16 mouse cellular contexts compared by ENCODE assay signal in genomic region chr5:137673015-137673414, GRCm38 (mm10). TPM values are rescaled to one million over a fixed set of nuclear protein-coding genes. Genes with fewer than 3 reads are reported as not detected.
DNase-seq lines count a peak whose midpoint lies in the region; ATAC-seq and TF ChIP-seq lines count a peak whose summit lies in the region.
"Had no signal": no experiment of that assay in that cellular context is flagged by ENCODE, and none has a peak within 500 bp of the region (broad histone marks: within the 10 kb centered on the region; RNA-seq: fewer than 3 reads in every experiment).

No protein-coding gene starts in this region.

- H3K9me3 ChIP-seq in heart, embryonic 15.5 days (replicated peaks), result no peaks in the 10 kb centered on the region
- H3K9me3 ChIP-seq in heart, embryonic 12.5 days (replicated peaks), result no peaks in the 10 kb centered on the region
- no peaks in the 10 kb centered on the region for H3K9me3 ChIP-seq in intestine, postnatal 0 days (ENCODE audit: control insufficient read depth)
- H3K9me3 ChIP-seq: midbrain, embryonic 13.5 days had no signal

- H3K4me3 ChIP-seq in heart, embryonic 15.5 days, result no peak overlapping the region
- H3K4me3 ChIP-seq in heart, embryonic 12.5 days, result no peak overlapping the region
- no peak overlapping the region for H3K4me3 ChIP-seq in bone marrow macrophage, adult 2 months (ENCODE audit: insufficient read depth, low read length)
- no peak overlapping the region for H3K4me3 ChIP-seq in intestine, postnatal 0 days (ENCODE audit: low read depth, low read length)
- H3K4me3 ChIP-seq: midbrain, embryonic 13.5 days had no signal

- TF ChIP-seq CTCF in bone marrow macrophage, adult 2 months (IDR thresholded peaks at IDR 0.05; ENCODE audit: low read depth, low read length), result no peak
- no peak for TF ChIP-seq CTCF in intestine, postnatal 0 days (IDR thresholded peaks at IDR 0.05; ENCODE audit: low read depth)

- ATAC-seq in heart, embryonic 15.5 days (replicated peaks; ENCODE audit: insufficient number of reproducible peaks, insufficient read depth, low FRiP score, low read depth), result no peak
- no peak for ATAC-seq in heart, embryonic 12.5 days (ENCODE audit: insufficient number of reproducible peaks, low FRiP score)
- no peak for ATAC-seq in intestine, postnatal 0 days
- ATAC-seq in megakaryocyte progenitor cell, adult 5-6 weeks (replicated peaks; ENCODE audit: poor library complexity), result peak; percentile 90
- ATAC-seq: forebrain, embryonic 14.5 days; lung, postnatal 0 days; midbrain, embryonic 13.5 days; Patski had no signal

- TF ChIP-seq POLR2A in bone marrow macrophage, adult 2 months (IDR thresholded peaks at IDR 0.05; ENCODE audit: borderline replicate concordance, low read depth, low read length), result no peak

- H3K9ac ChIP-seq in heart, embryonic 15.5 days, result no peak overlapping the region
- H3K9ac ChIP-seq in heart, embryonic 12.5 days, result no peak overlapping the region
- no peak overlapping the region for H3K9ac ChIP-seq in intestine, postnatal 0 days (ENCODE audit: low read depth, low read length)
- H3K9ac ChIP-seq: hindbrain, embryonic 14.5 days; midbrain, embryonic 13.5 days had no signal

- peak overlapping the region; percentile 92; the same call in 1 of the 2 replicates for H3K27ac ChIP-seq in heart, embryonic 15.5 days
- H3K27ac ChIP-seq in heart, embryonic 12.5 days (ENCODE audit: poor library complexity, severe bottlenecking), result no peak overlapping the region
- peak overlapping the region; percentile 98 for H3K27ac ChIP-seq in bone marrow macrophage, adult 2 months (ENCODE audit: insufficient read depth, low read depth, low read length)
- H3K27ac ChIP-seq in intestine, postnatal 0 days (ENCODE audit: low read depth, low read length), result peak overlapping the region; percentile 92; the same call in 1 of the 2 replicates
- H3K27ac ChIP-seq: hindbrain, embryonic 14.5 days; midbrain, embryonic 13.5 days had no signal

- 66% methylated on average over 6 of the region's 6 CpGs for WGBS in heart, embryonic 15.5 days
- 74% methylated on average over 6 of the region's 6 CpGs for WGBS in heart, embryonic 12.5 days
- WGBS in intestine, postnatal 0 days, result 54% methylated on average over 6 of the region's 6 CpGs

- H3K4me2 ChIP-seq in heart, embryonic 15.5 days, result no peak overlapping the region
- no peak overlapping the region for H3K4me2 ChIP-seq in heart, embryonic 12.5 days
- H3K4me2 ChIP-seq in intestine, postnatal 0 days (replicated peaks; ENCODE audit: low read depth), result no peak overlapping the region
- H3K4me2 ChIP-seq: hindbrain, embryonic 14.5 days; midbrain, embryonic 13.5 days had no signal

- no peaks in the 10 kb centered on the region for H3K27me3 ChIP-seq in heart, embryonic 15.5 days
- no peaks in the 10 kb centered on the region for H3K27me3 ChIP-seq in heart, embryonic 12.5 days (replicated peaks)
- no peaks in the 10 kb centered on the region for H3K27me3 ChIP-seq in intestine, postnatal 0 days (replicated peaks; ENCODE audit: control insufficient read depth, insufficient read depth, low read length)
- H3K27me3 ChIP-seq: midbrain, embryonic 13.5 days; Patski had no signal

- no peak for DNase-seq in lung, postnatal 14 days
- DNase-seq in right cerebral cortex, postnatal 4 days, result no peak
- DNase-seq: adrenal gland, adult 2 months; cerebellum, adult 11-12 months; gastrocnemius, postnatal 36 days; thymus, postnatal 25 days had no signal

- H3K4me1 ChIP-seq in heart, embryonic 15.5 days (replicated peaks), result peaks cover 29% of the 10 kb centered on the region
- peaks cover 35% of the 10 kb centered on the region for H3K4me1 ChIP-seq in heart, embryonic 12.5 days (replicated peaks)
- H3K4me1 ChIP-seq in bone marrow macrophage, adult 2 months (ENCODE audit: control insufficient read depth, insufficient read depth, low read length), result peaks cover 39% of the 10 kb centered on the region
- H3K4me1 ChIP-seq in intestine, postnatal 0 days (replicated peaks; ENCODE audit: control insufficient read depth, insufficient read depth, low read length), result peaks cover 10% of the 10 kb centered on the region

- no peaks in the 10 kb centered on the region for H3K36me3 ChIP-seq in heart, embryonic 15.5 days
- peaks cover 4% of the 10 kb centered on the region; the same call in 1 of the 2 replicates for H3K36me3 ChIP-seq in heart, embryonic 12.5 days
- H3K36me3 ChIP-seq in intestine, postnatal 0 days (ENCODE audit: control insufficient read depth, insufficient read depth), result no peaks in the 10 kb centered on the region
- H3K36me3 ChIP-seq: midbrain, embryonic 13.5 days had no signal

RNA-seq across cellular contexts. Expression of gene Agfg2, which starts 11.5 kb away (rescaled TPM):
- polyA plus RNA-seq in heart, embryonic 15.5 days (2015; fragmentation: Nextera tagmentation; extraction: Ambion mirVana), result 19.3 and 21.7 TPM in 2 replicates
- 25.6 and 29.3 TPM in 2 replicates for polyA plus RNA-seq in heart, embryonic 12.5 days (2016; fragmentation: Nextera tagmentation; extraction: Ambion mirVana)
- 18.1 and 22.5 TPM in 2 replicates for polyA plus RNA-seq in bone marrow macrophage, adult 2 months (2012; ENCODE audit: insufficient read depth, insufficient read length, missing spikeins)
- 16.8 and 19.0 TPM in 2 replicates for polyA plus RNA-seq in intestine, postnatal 0 days (2015; fragmentation: Nextera tagmentation; extraction: Ambion mirVana)
- 8.6 and 9.8 TPM in 2 replicates for total RNA-seq in megakaryocyte progenitor cell, adult 5-6 weeks (2015)
- 10.5 and 14.2 TPM in 2 replicates for total RNA-seq in megakaryocyte progenitor cell, adult 5-6 weeks (2017)

RNA-seq across cellular contexts. Expression of gene Irs3, which starts 27.5 kb away (rescaled TPM):
- polyA plus RNA-seq in heart, embryonic 15.5 days (2015; fragmentation: Nextera tagmentation; extraction: Ambion mirVana), result 0.13 and 0.21 TPM in 2 replicates
- 0.20 and 0.21 TPM in 2 replicates for polyA plus RNA-seq in heart, embryonic 12.5 days (2016; fragmentation: Nextera tagmentation; extraction: Ambion mirVana)
- polyA plus RNA-seq in bone marrow macrophage, adult 2 months (2012; ENCODE audit: insufficient read depth, insufficient read length, missing spikeins), result not detected in 2 replicates
- polyA plus RNA-seq in intestine, postnatal 0 days (2015; fragmentation: Nextera tagmentation; extraction: Ambion mirVana), result 0.09 and 0.18 TPM in 2 replicates
- total RNA-seq in megakaryocyte progenitor cell, adult 5-6 weeks (2015), result not detected in 2 replicates
- not detected in 2 replicates for total RNA-seq in megakaryocyte progenitor cell, adult 5-6 weeks (2017)
- polyA plus RNA-seq: forebrain, embryonic 14.5 days; midbrain, embryonic 13.5 days had no signal

RNA-seq across cellular contexts. Expression of gene Sap25, which starts 31.9 kb away (rescaled TPM):
- polyA plus RNA-seq in heart, embryonic 15.5 days (2015; fragmentation: Nextera tagmentation; extraction: Ambion mirVana), result 4.0 and 6.0 TPM in 2 replicates
- 5.2 and 5.3 TPM in 2 replicates for polyA plus RNA-seq in heart, embryonic 12.5 days (2016; fragmentation: Nextera tagmentation; extraction: Ambion mirVana)
- 107 and 128 TPM in 2 replicates for polyA plus RNA-seq in bone marrow macrophage, adult 2 months (2012; ENCODE audit: insufficient read depth, insufficient read length, missing spikeins)
- 2.3 and 4.8 TPM in 2 replicates for polyA plus RNA-seq in intestine, postnatal 0 days (2015; fragmentation: Nextera tagmentation; extraction: Ambion mirVana)
- 24.9 and 29.5 TPM in 2 replicates for total RNA-seq in megakaryocyte progenitor cell, adult 5-6 weeks (2015)
- total RNA-seq in megakaryocyte progenitor cell, adult 5-6 weeks (2017), result 14.2 and 18.0 TPM in 2 replicates

RNA-seq across cellular contexts. Expression of gene Gm20605, which starts 44.0 kb away (rescaled TPM):
- 7.1 and 12.2 TPM in 2 replicates for polyA plus RNA-seq in heart, embryonic 15.5 days (2015; fragmentation: Nextera tagmentation; extraction: Ambion mirVana)
- polyA plus RNA-seq in heart, embryonic 12.5 days (2016; fragmentation: Nextera tagmentation; extraction: Ambion mirVana), result 6.9 and 7.1 TPM in 2 replicates
- 37.5 and 42.1 TPM in 2 replicates for polyA plus RNA-seq in bone marrow macrophage, adult 2 months (2012; ENCODE audit: insufficient read depth, insufficient read length, missing spikeins)
- polyA plus RNA-seq in intestine, postnatal 0 days (2015; fragmentation: Nextera tagmentation; extraction: Ambion mirVana), result 1.3 and 1.8 TPM in 2 replicates
- 5.5 and 8.3 TPM in 2 replicates for total RNA-seq in megakaryocyte progenitor cell, adult 5-6 weeks (2015)
- 4.3 and 8.0 TPM in 2 replicates for total RNA-seq in megakaryocyte progenitor cell, adult 5-6 weeks (2017)

RNA-seq across cellular contexts. Expression of gene Lrch4, which starts 44.1 kb away (rescaled TPM):
- 20.7 and 26.7 TPM in 2 replicates for polyA plus RNA-seq in heart, embryonic 15.5 days (2015; fragmentation: Nextera tagmentation; extraction: Ambion mirVana)
- 24.3 and 27.3 TPM in 2 replicates for polyA plus RNA-seq in heart, embryonic 12.5 days (2016; fragmentation: Nextera tagmentation; extraction: Ambion mirVana)
- 209 and 221 TPM in 2 replicates for polyA plus RNA-seq in bone marrow macrophage, adult 2 months (2012; ENCODE audit: insufficient read depth, insufficient read length, missing spikeins)
- polyA plus RNA-seq in intestine, postnatal 0 days (2015; fragmentation: Nextera tagmentation; extraction: Ambion mirVana), result 31.5 and 31.6 TPM in 2 replicates
- 37.8 and 38.0 TPM in 2 replicates for total RNA-seq in megakaryocyte progenitor cell, adult 5-6 weeks (2015)
- total RNA-seq in megakaryocyte progenitor cell, adult 5-6 weeks (2017), result 27.3 and 29.5 TPM in 2 replicates

Comparison
In these comparisons a context has a peak if more than half of its experiments do, and no peak if none do; other contexts are left out.
1. RNA of gene Sap25, which starts 31.9 kb away (polyA plus RNA-seq): 107 to 128 TPM in bone marrow macrophage, adult 2 months; 5.2 to 5.3 TPM in heart, embryonic 12.5 days, 4.0 to 6.0 TPM in heart, embryonic 15.5 days and 2.3 to 4.8 TPM in intestine, postnatal 0 days; every median in the first group is over 10 times any median in the second.